Mouse (Mus musculus): ENCODE measurements around the gene Mvk. TPM values are rescaled to one million over a fixed set of nuclear protein-coding genes. Genes with fewer than 3 reads are reported as not detected.

The Mvk gene
- polyA plus RNA-seq, 1 experiment, result 13.0 TPM

DNA sequence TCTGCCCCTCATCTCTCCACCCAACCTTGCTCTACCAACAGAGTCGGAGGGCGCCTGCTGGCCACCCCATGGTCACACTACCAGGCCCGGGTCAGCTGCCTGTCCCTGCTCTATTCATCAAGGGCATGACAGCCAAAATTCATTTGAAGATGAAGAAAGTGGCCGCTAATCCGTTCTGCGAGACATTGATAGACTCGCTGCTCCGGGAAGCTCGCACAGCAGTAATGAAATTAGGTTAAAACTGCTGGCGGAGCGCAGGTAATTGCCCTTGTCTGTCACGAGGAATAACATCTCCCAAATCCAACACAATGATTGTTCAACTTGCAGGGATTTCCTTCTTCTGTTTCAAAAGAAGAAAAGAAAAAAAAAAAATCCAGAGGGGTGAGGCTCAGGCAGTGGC, 34.2 kb downstream of the Mvk start:
- DNase-seq (ENCODE audit: low read depth in 1 of 2, low spot score in 2 of 2), result no peak
- Histone ChIP-seq H3K27ac (ENCODE audit: insufficient read depth, low read length) (no peak overlapping the region), H3K27me3 (ENCODE audit: control insufficient read depth, insufficient read depth, low read length) (no peaks in the 10 kb centered on the region), H3K4me3 (ENCODE audit: extremely low read depth, insufficient read depth, insufficient read length) (no peak overlapping the region), H3K4me1 (ENCODE audit: control insufficient read depth, insufficient read depth, insufficient read length) (no peaks in the 10 kb centered on the region), H3K36me3 (ENCODE audit: control insufficient read depth, insufficient read depth, low read length) (no peaks in the 10 kb centered on the region)
- WGBS, result 92% methylated on average over 12 of the region's 12 CpGs
- TF ChIP-seq POLR2A (IDR thresholded peaks at IDR 0.05; ENCODE audit: low read depth, low read length), result no peak
- TF ChIP-seq CTCF (IDR thresholded peaks at IDR 0.05; ENCODE audit: extremely low read depth, insufficient read depth, insufficient read length, insufficient replicate concordance), result no peak

DNA sequence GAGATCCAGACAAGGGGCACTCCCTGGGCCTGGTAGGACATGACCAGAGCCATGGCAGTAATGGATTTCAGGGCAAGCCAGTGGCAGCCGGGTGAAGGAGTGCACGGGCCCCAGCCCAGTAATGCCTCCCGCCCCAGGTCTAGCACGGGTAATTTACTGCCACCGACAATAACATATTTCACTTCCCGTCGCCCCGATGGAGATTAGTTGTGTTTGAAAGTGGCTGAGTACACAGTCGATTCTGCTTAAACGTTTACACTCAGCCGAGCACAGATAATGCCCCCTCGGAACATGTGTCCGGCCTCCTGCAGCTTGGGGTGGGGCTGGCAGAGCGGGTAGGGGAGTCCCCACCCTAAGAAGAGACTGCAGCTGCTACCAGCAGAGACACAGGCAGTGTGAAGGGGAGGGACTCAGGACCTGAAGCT, 38.5 kb downstream of the Mvk start:
- TF ChIP-seq CTCF (IDR thresholded peaks at IDR 0.05; ENCODE audit: extremely low read depth, insufficient read depth, insufficient read length, insufficient replicate concordance), result no peak
- TF ChIP-seq POLR2A (IDR thresholded peaks at IDR 0.05; ENCODE audit: low read depth, low read length), result no peak
- Histone ChIP-seq H3K36me3 (ENCODE audit: control insufficient read depth, insufficient read depth, low read length) (no peaks in the 10 kb centered on the region), H3K27me3 (ENCODE audit: control insufficient read depth, insufficient read depth, low read length) (no peaks in the 10 kb centered on the region), H3K4me1 (ENCODE audit: control insufficient read depth, insufficient read depth, insufficient read length) (no peaks in the 10 kb centered on the region), H3K27ac (ENCODE audit: insufficient read depth, low read length) (no peak overlapping the region), H3K4me3 (ENCODE audit: extremely low read depth, insufficient read depth, insufficient read length) (no peak overlapping the region)
- 2% methylated on average over 14 of the region's 14 CpGs for WGBS
- peak in 1 of 2 experiments; percentile 36 for DNase-seq (ENCODE audit: low read depth in 1 of 2, low spot score in 2 of 2)

DNA sequence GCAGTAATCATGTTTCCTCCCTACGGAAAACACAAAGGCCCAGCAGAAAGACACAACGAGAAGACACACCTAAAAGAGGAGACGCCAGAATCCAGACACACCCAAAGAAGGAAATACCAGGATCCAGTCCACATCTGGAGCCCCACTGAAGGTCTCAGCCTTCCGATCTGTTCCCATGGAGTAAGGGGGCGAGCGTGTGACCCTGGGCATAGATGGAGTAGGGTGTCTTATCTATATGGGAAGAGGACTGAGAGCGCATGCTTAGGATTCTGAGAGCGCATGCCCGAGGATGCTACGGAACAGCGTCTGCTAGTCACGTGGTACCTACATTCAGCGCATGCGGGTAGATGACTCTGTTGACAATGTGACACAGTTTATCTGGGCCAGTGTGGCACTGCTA, 41.6 kb downstream of the Mvk start:
- H3K27me3 ChIP-seq (ENCODE audit: control insufficient read depth, insufficient read depth, low read length), result no peaks in the 10 kb centered on the region
- no peak for DNase-seq (ENCODE audit: low read depth in 1 of 2, low spot score in 2 of 2)
- no peak overlapping the region for H3K4me3 ChIP-seq (ENCODE audit: extremely low read depth, insufficient read depth, insufficient read length)
- TF ChIP-seq POLR2A (IDR thresholded peaks at IDR 0.05; ENCODE audit: low read depth, low read length), result no peak
- no peak for TF ChIP-seq CTCF (IDR thresholded peaks at IDR 0.05; ENCODE audit: extremely low read depth, insufficient read depth, insufficient read length, insufficient replicate concordance)
- no peak overlapping the region for H3K27ac ChIP-seq (ENCODE audit: insufficient read depth, low read length)
- H3K4me1 ChIP-seq (ENCODE audit: control insufficient read depth, insufficient read depth, insufficient read length), result no peaks in the 10 kb centered on the region
- 87% methylated on average over 14 of the region's 14 CpGs for WGBS
- H3K36me3 ChIP-seq (ENCODE audit: control insufficient read depth, insufficient read depth, low read length), result no peaks in the 10 kb centered on the region

DNA sequence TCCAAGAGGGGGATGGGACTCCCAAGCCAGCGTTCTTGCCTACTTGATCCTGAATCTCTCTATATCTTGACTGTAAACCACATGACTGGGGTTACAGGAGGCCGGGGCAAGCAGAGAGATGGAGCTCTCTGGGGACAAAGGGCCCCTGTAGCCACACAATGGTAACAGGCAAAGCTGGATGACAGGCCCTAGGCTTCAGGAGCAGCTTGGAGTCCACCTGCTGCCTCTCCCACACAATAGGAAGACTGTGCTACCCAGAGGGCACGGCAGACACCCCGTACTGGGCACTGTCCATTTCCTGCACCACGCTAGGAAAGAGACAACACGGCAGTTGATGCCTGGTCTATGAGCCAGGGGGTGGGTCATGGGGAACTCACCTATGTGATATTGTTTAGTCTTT, 45.5 kb downstream of the Mvk start:
- no peak overlapping the region for H3K4me3 ChIP-seq (ENCODE audit: extremely low read depth, insufficient read depth, insufficient read length)
- 76% methylated on average over 6 of the region's 6 CpGs for WGBS
- no peaks in the 10 kb centered on the region for H3K27me3 ChIP-seq (ENCODE audit: control insufficient read depth, insufficient read depth, low read length)
- TF ChIP-seq CTCF (IDR thresholded peaks at IDR 0.05; ENCODE audit: extremely low read depth, insufficient read depth, insufficient read length, insufficient replicate concordance), result no peak
- TF ChIP-seq POLR2A (IDR thresholded peaks at IDR 0.05; ENCODE audit: low read depth, low read length), result no peak
- no peaks in the 10 kb centered on the region for H3K36me3 ChIP-seq (ENCODE audit: control insufficient read depth, insufficient read depth, low read length)
- H3K27ac ChIP-seq (ENCODE audit: insufficient read depth, low read length), result no peak overlapping the region
- H3K4me1 ChIP-seq (ENCODE audit: control insufficient read depth, insufficient read depth, insufficient read length), result no peaks in the 10 kb centered on the region
- no peak for DNase-seq (ENCODE audit: low read depth in 1 of 2, low spot score in 2 of 2)

DNA sequence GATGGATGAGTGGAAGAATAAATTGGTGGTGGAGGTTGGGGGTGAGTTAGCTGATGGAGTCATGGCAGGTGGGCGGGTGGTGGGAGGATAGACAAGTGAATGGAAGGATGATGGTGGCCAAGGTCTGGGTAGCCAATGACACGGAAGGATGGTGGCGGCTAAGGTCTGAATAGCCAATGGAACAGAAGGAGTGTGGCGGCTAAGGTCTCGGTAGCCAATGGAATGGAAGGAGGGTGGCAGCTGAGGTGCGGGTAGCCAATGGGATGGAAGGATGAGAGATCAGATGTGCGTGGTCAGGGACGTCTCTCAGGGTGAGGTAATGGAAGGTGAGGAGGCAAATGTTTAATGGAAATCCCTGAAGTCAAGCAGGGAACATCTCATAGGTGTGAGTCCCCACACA, 46.2 kb downstream of the Mvk start:
- Histone ChIP-seq H3K27ac (ENCODE audit: insufficient read depth, low read length) (no peak overlapping the region), H3K4me3 (ENCODE audit: extremely low read depth, insufficient read depth, insufficient read length) (no peak overlapping the region), H3K27me3 (ENCODE audit: control insufficient read depth, insufficient read depth, low read length) (no peaks in the 10 kb centered on the region), H3K4me1 (ENCODE audit: control insufficient read depth, insufficient read depth, insufficient read length) (no peaks in the 10 kb centered on the region), H3K36me3 (ENCODE audit: control insufficient read depth, insufficient read depth, low read length) (no peaks in the 10 kb centered on the region)
- TF ChIP-seq POLR2A (IDR thresholded peaks at IDR 0.05; ENCODE audit: low read depth, low read length) (no peak), CTCF (IDR thresholded peaks at IDR 0.05; ENCODE audit: extremely low read depth, insufficient read depth, insufficient read length, insufficient replicate concordance) (no peak)
- DNase-seq (ENCODE audit: low read depth in 1 of 2, low spot score in 2 of 2), result no peak
- WGBS, result 86% methylated on average over 8 of the region's 8 CpGs

DNA sequence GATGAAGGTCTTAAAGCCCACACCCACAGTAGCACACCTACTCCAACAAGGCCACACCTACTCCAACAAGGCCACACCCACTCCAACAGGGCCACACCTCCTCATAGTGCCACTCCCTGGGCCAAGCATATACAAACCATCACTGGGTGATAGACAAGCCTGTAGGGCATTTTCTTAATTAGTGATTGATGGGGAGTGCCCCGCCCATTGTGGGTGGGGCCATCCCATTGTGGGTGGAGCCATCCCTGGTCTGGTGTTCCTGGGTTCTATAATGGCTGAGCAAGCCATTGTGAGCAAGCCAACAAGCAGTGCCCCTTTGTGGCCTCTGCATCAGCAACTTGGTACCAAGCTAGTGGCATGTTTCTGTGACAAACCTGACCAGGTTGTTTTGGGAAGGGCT, 50.7 kb downstream of the Mvk start:
- Histone ChIP-seq H3K4me1 (ENCODE audit: control insufficient read depth, insufficient read depth, insufficient read length) (no peaks in the 10 kb centered on the region), H3K27me3 (ENCODE audit: control insufficient read depth, insufficient read depth, low read length) (no peaks in the 10 kb centered on the region), H3K36me3 (ENCODE audit: control insufficient read depth, insufficient read depth, low read length) (no peaks in the 10 kb centered on the region), H3K4me3 (ENCODE audit: extremely low read depth, insufficient read depth, insufficient read length) (no peak overlapping the region), H3K27ac (ENCODE audit: insufficient read depth, low read length) (no peak overlapping the region)
- 43% methylated on average over 1 of the region's 1 CpGs for WGBS
- TF ChIP-seq CTCF (IDR thresholded peaks at IDR 0.05; ENCODE audit: extremely low read depth, insufficient read depth, insufficient read length, insufficient replicate concordance) (no peak), POLR2A (IDR thresholded peaks at IDR 0.05; ENCODE audit: low read depth, low read length) (no peak)
- DNase-seq (ENCODE audit: low read depth in 1 of 2, low spot score in 2 of 2), result no peak

DNA sequence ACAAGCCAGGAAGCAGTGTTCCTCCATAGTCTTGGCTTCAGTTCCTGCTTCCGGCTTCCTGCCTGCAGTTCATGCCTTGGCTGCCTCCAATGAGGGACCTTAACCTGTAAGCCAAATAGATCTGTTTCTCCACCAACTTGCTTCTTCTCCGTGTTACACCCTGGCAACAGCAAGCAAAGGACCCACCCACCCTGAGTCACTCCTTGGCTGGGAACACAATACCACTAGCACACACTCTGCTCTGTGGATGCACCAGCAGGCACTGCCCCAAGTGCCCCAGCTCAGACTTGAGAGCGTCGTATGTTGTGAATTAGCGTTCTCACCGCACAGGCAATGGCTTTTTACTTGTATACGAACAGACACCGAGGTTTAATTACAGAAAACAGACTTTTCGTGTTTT, 57.2 kb downstream of the Mvk start:
- peaks cover 2% of the 10 kb centered on the region; the same call in 1 of the 2 replicates for H3K4me1 ChIP-seq (ENCODE audit: control insufficient read depth, insufficient read depth, insufficient read length)

More for the DNA sequence above, 57.2 kb downstream of the Mvk start:
- H3K27ac ChIP-seq (ENCODE audit: insufficient read depth, low read length), result no peak overlapping the region
- 82% methylated on average over 9 of the region's 9 CpGs for WGBS
- DNase-seq (ENCODE audit: low read depth in 1 of 2, low spot score in 2 of 2), result no peak
- no peaks in the 10 kb centered on the region for H3K27me3 ChIP-seq (ENCODE audit: control insufficient read depth, insufficient read depth, low read length)
- no peak overlapping the region for H3K4me3 ChIP-seq (ENCODE audit: extremely low read depth, insufficient read depth, insufficient read length)
- H3K36me3 ChIP-seq (ENCODE audit: control insufficient read depth, insufficient read depth, low read length), result no peaks in the 10 kb centered on the region
- no peak for TF ChIP-seq CTCF (IDR thresholded peaks at IDR 0.05; ENCODE audit: extremely low read depth, insufficient read depth, insufficient read length, insufficient replicate concordance)
- no peak for TF ChIP-seq POLR2A (IDR thresholded peaks at IDR 0.05; ENCODE audit: low read depth, low read length)
